Mouse (Mus musculus) midbrain, embryonic 13.5 days (tissue): ENCODE data around the gene Fer. TPM values are rescaled to one million over a fixed set of nuclear protein-coding genes. Genes with fewer than 3 reads are reported as not detected.

Experiments
- ATAC-seq: fragments of 200-750 bp; cut with Nextera tagmentation; 2 replicates; pipeline ENCODE4 v1.8.0; 2017; ENCODE audit warnings: mild to moderate bottlenecking, moderate TSS enrichment, moderate library complexity
- H3K27ac ChIP-seq: fragments of 300-500 bp; sonication (generic); 2 replicates; pipeline ENCODE4 v1.5.1; 2015; ENCODE audit warnings: inconsistent platforms, mild to moderate bottlenecking, moderate library complexity
- H3K27me3 ChIP-seq: fragments of 300-500 bp; sonication (generic); 2 replicates; pipeline ENCODE4 v1.6.1; 2015; ENCODE audit warnings: mild to moderate bottlenecking, inconsistent platforms
- H3K36me3 ChIP-seq: fragments of 300-500 bp; sonication (generic); 2 replicates; pipeline ENCODE4 v1.6.1; 2015; ENCODE audit warnings: mild to moderate bottlenecking, inconsistent platforms
- H3K4me1 ChIP-seq: fragments of 300-500 bp; sonication (generic); replicated peaks from 2 replicates; pipeline ENCODE4 v1.6.1; 2015; ENCODE audit warnings: inconsistent platforms
- H3K4me2 ChIP-seq: fragments of 300-500 bp; sonication (generic); replicated peaks from 2 replicates; pipeline ENCODE4 v1.6.1; 2015; ENCODE audit warnings: moderate library complexity, mild to moderate bottlenecking, inconsistent platforms
- H3K4me3 ChIP-seq: fragments of 300-500 bp; sonication (generic); replicated peaks from 2 replicates; pipeline ENCODE4 v1.5.1; 2015; ENCODE audit warnings: mild to moderate bottlenecking, inconsistent platforms
- H3K9ac ChIP-seq: fragments of 300-500 bp; sonication (generic); replicated peaks from 2 replicates; pipeline ENCODE4 v1.6.1; 2015; ENCODE audit warnings: mild to moderate bottlenecking, inconsistent platforms
- H3K9me3 ChIP-seq: fragments of 300-500 bp; sonication (generic); 2 replicates; pipeline ENCODE4 v1.6.1; 2016; ENCODE audit warnings: mild to moderate bottlenecking, inconsistent platforms
- WGBS: fragments of 180-500 bp; shearing (Covaris S2); methylation state at CpG from one replicate; pipeline ENCODE4 v1.1.7; 2015; 5-methylcytosine and 5-hydroxymethylcytosine counted together
- polyA plus RNA-seq: library from polyadenylated mRNA; unstranded; fragments of >200 nt; fragmentation: Nextera tagmentation; extraction: Ambion mirVana; gene quantifications from 2 replicates; pipeline ENCODE4 v1.2.1, GENCODE M21; 2015

Gene Fer
- polyA plus RNA-seq, 1 experiment from 2014 or later: 35.4 TPM

DNA sequence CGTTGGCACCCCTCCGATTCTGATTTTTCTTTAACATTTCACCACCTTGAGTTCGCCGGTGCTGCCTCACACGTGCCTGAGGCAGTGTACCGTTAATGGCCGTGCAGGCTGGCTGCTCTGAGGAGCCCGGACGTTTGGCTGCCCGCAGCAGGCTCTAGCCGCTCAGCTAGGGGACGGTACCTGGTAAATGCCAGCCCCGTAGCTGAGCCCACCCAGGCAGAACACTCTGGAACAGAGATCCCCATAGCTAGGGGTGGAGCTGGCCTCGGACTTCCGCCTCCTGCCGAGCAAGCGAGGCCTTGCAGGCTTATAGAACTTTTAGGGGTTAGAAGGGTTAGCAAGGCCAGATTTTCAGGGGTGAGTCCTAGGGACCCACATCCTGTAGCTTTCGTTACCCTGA is 75.0 kb downstream of the Fer start:
- Histone ChIP-seq H3K9ac (no peak overlapping the region), H3K27ac (no peak overlapping the region), H3K27me3 (no peaks in the 10 kb centered on the region), H3K4me2 (no peak overlapping the region), H3K9me3 (no peaks in the 10 kb centered on the region), H3K36me3 (peaks cover 15% of the 10 kb centered on the region; the same call in 1 of the 2 replicates), H3K4me3 (no peak overlapping the region), H3K4me1 (no peaks in the 10 kb centered on the region)
- 0 out of 2 replicates have a peak, but pooled peaks have one; percentile 40 for ATAC-seq
- 62% methylated on average over 18 of the region's 18 CpGs for WGBS

DNA sequence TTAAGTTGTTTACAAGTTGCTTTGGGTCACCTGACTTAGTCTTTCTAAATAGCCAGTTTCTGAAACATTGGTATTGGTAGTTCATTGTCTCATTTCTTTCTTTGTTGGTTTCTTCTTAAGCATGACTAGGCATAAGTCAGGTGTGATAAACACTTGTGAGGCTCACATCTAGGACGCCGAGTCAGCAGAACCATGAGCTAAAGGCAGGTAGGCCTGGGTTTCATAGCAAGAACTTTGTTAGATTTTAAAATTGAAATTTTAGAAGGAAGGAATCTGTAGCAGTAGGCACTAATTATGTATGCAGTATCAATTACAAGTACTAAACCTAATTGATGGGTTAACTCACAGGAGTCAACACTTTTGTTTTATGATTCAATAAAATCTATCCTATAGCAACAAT is 83.9 kb downstream of the Fer start:
- no peaks in the 10 kb centered on the region for H3K36me3 ChIP-seq
- no peak overlapping the region for H3K9ac ChIP-seq
- H3K9me3 ChIP-seq: no peaks in the 10 kb centered on the region
- no peak overlapping the region for H3K4me2 ChIP-seq
- H3K4me1 ChIP-seq: no peaks in the 10 kb centered on the region
- no peak for ATAC-seq
- H3K27ac ChIP-seq: no peak overlapping the region
- 94% methylated on average over 2 of the region's 2 CpGs for WGBS
- H3K4me3 ChIP-seq: no peak overlapping the region
- no peaks in the 10 kb centered on the region for H3K27me3 ChIP-seq

DNA sequence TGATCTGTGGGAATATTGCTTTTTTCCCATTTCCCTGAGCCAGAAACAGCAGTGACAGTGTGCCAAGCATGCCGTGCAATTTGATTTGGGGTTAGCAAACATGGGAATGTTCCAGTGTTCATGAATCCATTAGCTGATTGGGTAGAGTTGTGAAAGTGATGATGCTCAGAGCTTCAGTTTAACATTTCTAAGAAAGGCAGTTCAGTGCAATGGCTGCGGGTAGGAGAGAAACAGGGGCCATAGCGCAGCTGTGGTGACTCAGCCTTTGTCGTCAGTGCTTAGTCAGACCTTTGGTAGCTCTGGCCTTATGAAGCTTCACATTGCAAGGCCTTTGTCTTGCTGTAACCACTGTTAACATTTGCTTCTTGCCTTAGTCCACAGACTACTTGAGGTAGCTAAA is 85.9 kb downstream of the Fer start:
- Histone ChIP-seq H3K27ac (no peak overlapping the region), H3K4me3 (no peak overlapping the region), H3K27me3 (no peaks in the 10 kb centered on the region), H3K9ac (no peak overlapping the region), H3K4me1 (no peaks in the 10 kb centered on the region), H3K9me3 (no peaks in the 10 kb centered on the region), H3K4me2 (no peak overlapping the region), H3K36me3 (no peaks in the 10 kb centered on the region)
- 92% methylated on average over 4 of the region's 4 CpGs for WGBS
- no peak for ATAC-seq

GRCm38 (mm10) chr17:63951436-63951835 is 88.6 kb downstream of the Fer start:
- ATAC-seq: no peak
- Histone ChIP-seq H3K4me2 (no peak overlapping the region), H3K36me3 (no peaks in the 10 kb centered on the region), H3K27ac (no peak overlapping the region), H3K9ac (no peak overlapping the region), H3K27me3 (no peaks in the 10 kb centered on the region), H3K4me1 (no peaks in the 10 kb centered on the region), H3K4me3 (no peak overlapping the region), H3K9me3 (no peaks in the 10 kb centered on the region)
- WGBS: 90% methylated on average over 2 of the region's 2 CpGs

DNA sequence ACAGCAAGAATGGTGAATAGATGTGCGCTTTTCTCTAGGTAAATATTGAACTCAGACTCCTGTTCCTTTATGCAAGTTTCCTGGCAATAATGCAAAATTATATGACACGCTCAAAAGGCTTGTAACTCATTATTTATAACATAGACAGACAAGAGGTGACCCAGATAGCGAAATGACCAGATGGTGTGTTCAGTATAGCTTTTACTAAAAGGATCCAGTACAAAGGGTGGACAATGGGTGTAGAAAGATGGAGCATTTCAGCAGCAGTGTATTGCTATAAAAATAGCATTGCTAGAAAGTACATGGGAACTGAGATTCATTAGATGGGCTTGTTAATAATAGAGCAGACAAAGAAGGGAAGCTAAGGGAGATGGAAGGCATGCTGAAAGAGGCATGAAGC is 104.2 kb downstream of the Fer start:
- Histone ChIP-seq H3K36me3 (no peaks in the 10 kb centered on the region), H3K4me2 (no peak overlapping the region), H3K9me3 (no peaks in the 10 kb centered on the region), H3K4me3 (no peak overlapping the region), H3K9ac (no peak overlapping the region), H3K4me1 (peaks cover 12% of the 10 kb centered on the region), H3K27me3 (no peaks in the 10 kb centered on the region), H3K27ac (0 out of 2 replicates have a peak overlapping the region, but pooled peaks have one; percentile 4)
- no peak for ATAC-seq
- WGBS: 93% methylated on average over 3 of the region's 3 CpGs

GRCm38 (mm10) chr17:63969448-63969847 is 106.6 kb downstream of the Fer start:
- no peak for ATAC-seq

DNA sequence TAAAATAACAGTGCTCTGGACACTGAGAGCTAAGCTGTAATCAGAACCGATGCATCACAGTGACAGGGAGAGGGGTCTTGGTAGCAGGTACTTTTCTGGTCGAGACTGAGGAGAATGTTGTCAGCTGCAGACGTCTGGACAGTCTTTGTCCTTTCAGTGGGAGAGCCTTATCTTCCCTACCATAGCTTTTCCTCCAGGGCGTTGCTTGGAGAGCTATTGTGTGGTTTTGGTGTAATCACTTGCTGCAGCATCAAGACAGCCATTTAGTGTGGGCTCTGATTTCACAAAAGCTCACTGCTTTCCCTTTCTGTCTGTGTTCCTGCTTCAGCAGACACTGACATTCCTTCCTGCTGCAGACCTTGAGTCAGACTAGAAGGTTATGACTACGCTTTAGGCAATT is 107.4 kb downstream of the Fer start:
- H3K4me2 ChIP-seq: no peak overlapping the region
- peak overlapping the region; percentile 64 for H3K27ac ChIP-seq
- H3K4me1 ChIP-seq: peaks cover 16% of the 10 kb centered on the region
- peak; percentile 62 for ATAC-seq
- 38% methylated on average over 5 of the region's 5 CpGs for WGBS
- no peaks in the 10 kb centered on the region for H3K27me3 ChIP-seq
- 0 out of 2 replicates have a peak overlapping the region, but pooled peaks have one; percentile 39 for H3K9ac ChIP-seq
- no peaks in the 10 kb centered on the region for H3K9me3 ChIP-seq
- H3K4me3 ChIP-seq: no peak overlapping the region
- 0 out of 2 replicates have a peak, but pooled peaks cover 4% of the 10 kb centered on the region for H3K36me3 ChIP-seq

More at GRCm38 (mm10) chr17:63969448-63969847, 106.6 kb downstream of the Fer start:
- Histone ChIP-seq H3K27ac (no peak overlapping the region; the same call in 1 of the 2 replicates), H3K9ac (no peak overlapping the region), H3K4me2 (no peak overlapping the region), H3K27me3 (no peaks in the 10 kb centered on the region), H3K4me1 (peaks cover 16% of the 10 kb centered on the region), H3K9me3 (no peaks in the 10 kb centered on the region), H3K4me3 (no peak overlapping the region), H3K36me3 (0 out of 2 replicates have a peak, but pooled peaks cover 1% of the 10 kb centered on the region)
- 81% methylated on average over 10 of the region's 10 CpGs for WGBS

- Histone ChIP-seq H3K36me3 (0 out of 2 replicates have a peak, but pooled peaks cover 4% of the 10 kb centered on the region), H3K4me2 (no peak overlapping the region), H3K27ac (no peak overlapping the region), H3K4me1 (peaks cover 16% of the 10 kb centered on the region), H3K27me3 (no peaks in the 10 kb centered on the region), H3K4me3 (no peak overlapping the region), H3K9ac (no peak overlapping the region), H3K9me3 (no peaks in the 10 kb centered on the region)
- no peak for ATAC-seq
- WGBS: 100% methylated on average over 1 of the region's 1 CpGs
Measured at GRCm38 (mm10) chr17:63970939-63971338, 108.1 kb downstream of the Fer start.

DNA sequence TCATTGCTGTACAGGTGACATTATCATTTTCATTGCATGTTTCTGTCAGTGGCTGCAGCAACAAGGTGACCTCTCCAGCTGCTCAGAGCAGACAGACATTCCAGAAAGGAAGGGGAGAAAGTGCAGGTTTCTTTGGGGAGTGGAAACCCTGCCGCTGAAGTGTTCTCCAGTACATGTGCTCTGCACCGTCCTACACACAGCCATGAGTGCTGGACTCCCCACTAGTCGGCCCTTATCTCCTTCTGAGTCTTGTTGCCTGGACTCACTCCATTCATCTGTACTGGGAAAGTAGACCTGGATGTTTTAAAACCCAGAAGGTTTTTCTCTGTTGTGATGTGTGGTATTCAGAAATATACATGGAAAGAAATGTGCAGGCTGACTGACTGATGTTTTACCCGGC is 109.3 kb downstream of the Fer start:
- no peak overlapping the region for H3K4me2 ChIP-seq
- H3K27ac ChIP-seq: no peak overlapping the region
- peaks cover 12% of the 10 kb centered on the region for H3K4me1 ChIP-seq
- no peak overlapping the region for H3K9ac ChIP-seq
- no peak overlapping the region for H3K4me3 ChIP-seq
- no peak for ATAC-seq
- 65% methylated on average over 4 of the region's 4 CpGs for WGBS
- no peaks in the 10 kb centered on the region for H3K9me3 ChIP-seq
- 0 out of 2 replicates have a peak, but pooled peaks cover 4% of the 10 kb centered on the region for H3K36me3 ChIP-seq
- H3K27me3 ChIP-seq: no peaks in the 10 kb centered on the region

DNA sequence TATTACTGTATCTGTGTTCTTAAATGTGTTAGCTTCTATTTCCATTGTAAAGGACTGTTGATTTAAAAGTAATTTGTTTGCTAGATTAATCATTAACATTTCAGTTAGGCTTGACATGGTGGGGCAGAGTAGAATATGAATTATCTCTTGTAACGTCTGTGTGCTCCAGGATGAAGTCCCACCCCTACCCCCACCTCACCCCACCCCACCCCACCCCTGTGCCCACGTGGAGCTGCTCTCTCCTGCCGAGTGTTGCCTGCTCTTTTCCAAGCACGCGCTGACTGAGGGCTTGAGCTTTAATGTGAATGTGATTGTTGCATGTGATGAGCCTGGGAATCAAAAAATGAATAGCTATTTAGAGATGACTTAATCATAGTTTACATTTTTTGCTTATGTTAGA is 110.9 kb downstream of the Fer start:
- no peak overlapping the region for H3K27ac ChIP-seq

GRCm38 (mm10) chr17:63974253-63974652 is 111.4 kb downstream of the Fer start:
- H3K27me3 ChIP-seq: no peaks in the 10 kb centered on the region
- no peak overlapping the region for H3K4me2 ChIP-seq
- H3K9me3 ChIP-seq: no peaks in the 10 kb centered on the region
- no peak overlapping the region for H3K9ac ChIP-seq
- 88% methylated on average over 5 of the region's 5 CpGs for WGBS
- H3K27ac ChIP-seq: no peak overlapping the region
- peaks cover 9% of the 10 kb centered on the region for H3K4me1 ChIP-seq
- H3K4me3 ChIP-seq: no peak overlapping the region
- no peak for ATAC-seq
- 0 out of 2 replicates have a peak, but pooled peaks cover 4% of the 10 kb centered on the region for H3K36me3 ChIP-seq

More for the DNA sequence above, 110.9 kb downstream of the Fer start:
- Histone ChIP-seq H3K9me3 (no peaks in the 10 kb centered on the region), H3K4me2 (no peak overlapping the region), H3K27me3 (no peaks in the 10 kb centered on the region), H3K36me3 (0 out of 2 replicates have a peak, but pooled peaks cover 4% of the 10 kb centered on the region), H3K4me1 (peaks cover 9% of the 10 kb centered on the region), H3K4me3 (no peak overlapping the region), H3K9ac (no peak overlapping the region)
- 65% methylated on average over 5 of the region's 5 CpGs for WGBS
- no peak for ATAC-seq

DNA sequence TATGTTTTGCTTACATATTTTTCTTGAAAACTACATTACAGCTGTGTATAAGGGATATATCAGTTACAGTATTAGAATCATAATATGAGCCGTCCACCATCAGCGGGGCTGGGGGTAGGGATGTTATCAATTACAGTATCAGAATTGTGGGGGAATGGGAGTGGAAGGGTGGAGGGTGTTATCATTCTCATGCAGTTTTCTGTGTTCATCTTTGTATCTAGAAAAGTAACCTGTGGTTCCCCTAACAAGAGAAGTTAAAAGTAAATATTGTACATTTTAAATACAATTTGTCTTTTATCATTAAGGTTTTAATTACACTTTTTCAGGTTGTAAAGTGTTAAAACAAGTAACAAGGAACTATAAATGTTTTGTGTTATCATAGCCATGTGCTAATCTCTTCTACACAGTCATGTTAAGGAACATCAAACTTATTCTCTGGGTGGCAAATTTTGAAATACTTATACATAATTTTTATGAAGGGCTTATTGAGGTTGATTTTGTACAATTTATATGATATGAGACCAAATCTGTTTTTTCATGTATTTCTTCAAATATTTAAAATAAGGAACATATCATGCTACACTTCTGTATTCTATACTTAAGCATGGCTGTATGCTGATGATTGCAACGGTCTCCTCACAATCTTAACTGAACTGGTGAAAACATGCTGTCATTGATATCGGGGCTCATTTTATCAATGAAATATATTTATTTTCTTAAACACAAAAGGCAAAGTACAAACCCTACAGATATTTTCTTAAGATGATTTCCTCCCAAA is 116.1 kb downstream of the Fer start:
- Histone ChIP-seq H3K4me2 (no peak overlapping the region), H3K4me3 (no peak overlapping the region), H3K27ac (no peak overlapping the region), H3K27me3 (no peaks in the 10 kb centered on the region), H3K9me3 (no peaks in the 10 kb centered on the region), H3K4me1 (no peaks in the 10 kb centered on the region), H3K9ac (no peak overlapping the region), H3K36me3 (0 out of 2 replicates have a peak, but pooled peaks cover 8% of the 10 kb centered on the region)
- WGBS: 93% methylated on average over 4 of the region's 4 CpGs
- ATAC-seq: no peak
